Mouse (Mus musculus) frontal cortex, postnatal 10 days (tissue): ENCODE measurements at regions not wholly inside any gene's neighbourhood (a gene's known extent, or its start where the extent isn't known, plus 50 kb on each side); places are given as distances from the start of the nearest gene placed in this dataset.

Experiments used
- DNase-seq, 2 experiments: peaks; one replicate each; pipeline ENCODE4 v3.0.0; 2022; ENCODE audit warnings: low spot score in 2 of 2, mixed read lengths in 1 of 2

DNA sequence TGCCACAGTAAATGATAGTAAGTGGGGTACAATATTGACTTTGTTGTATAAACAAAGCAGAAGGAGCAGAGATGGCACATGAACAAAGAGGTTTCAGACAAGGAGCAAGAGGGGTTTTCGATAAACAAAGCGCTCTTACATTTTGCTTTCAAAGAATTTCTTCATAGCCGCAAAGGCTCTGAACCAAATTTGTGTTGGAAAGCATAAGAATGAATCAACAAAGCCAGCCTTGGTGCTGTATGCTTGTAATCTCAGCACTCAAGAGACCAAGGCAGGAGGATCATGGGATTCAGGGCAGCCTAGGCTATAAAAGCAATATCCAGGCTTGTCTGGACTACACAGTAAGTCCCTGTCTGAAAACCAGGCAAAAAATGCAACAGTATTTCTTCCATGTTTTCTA, 62.0 kb upstream of the Clint1 start:
- no peak for DNase-seq

GRCm38 (mm10) chr11:45790504-45790903, 61.3 kb upstream of the Clint1 start:
- no peak for DNase-seq

DNA sequence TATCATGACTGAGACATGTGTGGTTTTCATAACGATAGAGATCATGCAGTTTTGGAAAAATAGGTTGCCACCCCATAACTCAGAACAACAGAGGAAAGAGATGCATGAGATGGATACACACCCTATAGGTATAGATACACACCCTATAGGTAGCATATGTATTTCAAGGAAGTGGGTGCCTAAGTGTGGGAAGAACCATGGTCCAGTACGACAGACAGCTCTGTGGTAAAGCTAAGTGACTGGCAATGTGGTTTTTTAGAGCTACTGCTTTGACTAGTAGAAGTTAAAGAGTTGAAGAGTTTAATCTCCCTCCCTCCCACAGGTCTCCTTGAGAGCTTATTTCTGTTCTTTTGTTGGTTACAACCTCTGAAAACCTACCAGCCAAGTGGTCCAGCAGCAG, 60.2 kb upstream of the Clint1 start:
- DNase-seq, result no peak

GRCm38 (mm10) chr11:45794361-45794981, 57.4 kb upstream of the Clint1 start:
- no peak for DNase-seq

DNA sequence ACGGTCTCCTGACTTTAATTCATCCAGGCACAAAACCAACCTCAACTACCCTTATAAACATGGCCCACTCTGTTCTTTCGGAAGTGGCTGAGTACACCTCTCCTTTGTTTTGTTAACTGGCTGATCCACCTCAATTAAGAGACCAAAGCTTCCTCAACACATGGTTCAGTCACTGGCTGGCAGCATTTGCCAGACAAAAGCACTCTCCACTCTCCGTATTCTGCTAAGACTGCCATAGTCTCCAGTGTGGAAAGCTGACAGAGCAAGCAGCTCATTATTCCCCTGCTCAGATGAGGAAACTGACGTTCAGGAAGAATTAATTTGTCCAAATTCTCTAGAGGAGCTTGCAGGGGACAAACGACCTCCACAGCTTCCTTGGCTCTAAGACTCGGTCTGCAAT, 56.5 kb upstream of the Clint1 start:
- no peak for DNase-seq

GRCm38 (mm10) chr11:45795731-45796130, 56.1 kb upstream of the Clint1 start:
- DNase-seq, result peak; percentile 12 to 66

DNA sequence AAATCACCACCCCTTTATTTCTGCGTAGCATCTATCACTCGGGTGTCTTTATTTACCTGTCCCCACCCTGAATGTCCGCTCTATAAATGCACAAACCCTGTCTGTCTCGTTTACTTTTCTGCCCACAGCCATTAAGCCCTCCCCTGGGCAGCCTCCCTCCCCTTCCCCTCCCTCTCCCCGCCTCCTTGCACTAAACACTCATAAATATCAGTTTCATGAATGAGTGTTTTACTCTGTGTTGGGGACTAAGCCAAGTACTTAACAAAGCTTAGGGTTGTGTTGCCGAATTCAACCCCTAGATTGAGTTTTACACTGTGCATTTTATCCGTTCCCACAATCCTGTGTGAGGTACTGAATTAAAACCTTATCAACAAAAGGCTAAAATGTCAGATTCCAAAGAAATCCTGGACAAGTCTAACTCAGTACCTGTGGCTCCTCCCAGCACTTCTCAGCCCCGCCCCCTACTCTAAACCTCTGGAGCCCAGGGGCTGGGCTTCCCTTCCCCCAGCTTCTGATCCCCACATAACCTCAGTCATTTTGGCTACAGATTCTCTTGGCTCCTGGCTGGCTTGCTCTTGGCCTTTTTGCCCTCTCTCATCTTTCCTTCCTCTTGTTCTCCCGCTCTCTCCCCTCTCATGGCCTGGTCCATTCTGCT, 52.0 kb upstream of the Clint1 start:
- DNase-seq, result no peak
